Mouse (Mus musculus) neural tube, embryonic 14.5 days (tissue): ENCODE results near the gene Fzd2. TPM values are rescaled to one million over a fixed set of nuclear protein-coding genes. Genes with fewer than 3 reads are reported as not detected.
"Not testable (repeated sequence)": the region's sequence is repeated elsewhere in the genome, so short reads cannot be mapped to it uniquely, and the experiment has no call there.

Experiments used
- ATAC-seq: fragments of 200-750 bp; cut with Nextera tagmentation; 2 replicates; pipeline ENCODE4 v1.8.0; 2017; ENCODE audit warnings: low read depth, mild to moderate bottlenecking, moderate TSS enrichment, moderate library complexity
- H3K27ac ChIP-seq: fragments of 300-500 bp; sonication (generic); 2 replicates; pipeline ENCODE4 v1.5.1; 2014; ENCODE audit warnings: low read depth, mild to moderate bottlenecking, control low read depth, low read length, moderate library complexity, mixed read lengths
- H3K27me3 ChIP-seq: fragments of 300-500 bp; sonication (generic); 2 replicates; pipeline ENCODE4 v1.6.1; 2014; ENCODE audit warnings: low read length; ENCODE audit not compliant: control insufficient read depth, insufficient read depth
- H3K36me3 ChIP-seq: fragments of 300-500 bp; sonication (generic); 2 replicates; pipeline ENCODE4 v1.6.1; 2014; ENCODE audit warnings: low read length, mixed read lengths; ENCODE audit not compliant: control insufficient read depth, insufficient read depth
- H3K4me1 ChIP-seq: fragments of 300-500 bp; sonication (generic); 2 replicates; pipeline ENCODE4 v1.6.1; 2014; ENCODE audit warnings: low read length; ENCODE audit not compliant: control insufficient read depth, insufficient read depth
- H3K4me2 ChIP-seq: fragments of 300-500 bp; sonication (generic); 2 replicates; pipeline ENCODE4 v1.6.1; 2014; ENCODE audit warnings: mild to moderate bottlenecking, low read depth, low read length, control low read depth
- H3K4me3 ChIP-seq: fragments of 300-500 bp; sonication (generic); 2 replicates; pipeline ENCODE4 v1.5.1; 2014; ENCODE audit warnings: low read depth, low read length, control low read depth, mixed read lengths
- H3K9ac ChIP-seq: fragments of 300-500 bp; sonication (generic); replicated peaks from 2 replicates; pipeline ENCODE4 v1.6.1; 2014; ENCODE audit warnings: low read depth, mild to moderate bottlenecking, control low read depth, low read length, mixed read lengths
- H3K9me3 ChIP-seq: fragments of 300-500 bp; sonication (generic); 2 replicates; pipeline ENCODE4 v1.6.1; 2016; ENCODE audit warnings: low read length; ENCODE audit not compliant: control insufficient read depth
- WGBS: fragments of 180-500 bp; shearing (Covaris S2); extraction: QIAGEN DNeasy Blood & Tissue Kit; methylation state at CpG from one replicate; pipeline ENCODE4 v1.1.7; 2014; 5-methylcytosine and 5-hydroxymethylcytosine counted together
- polyA plus RNA-seq: library from polyadenylated mRNA; unstranded; fragments of >200 nt; fragmentation: Nextera tagmentation; extraction: Ambion mirVana; gene quantifications from 2 replicates; pipeline ENCODE4 v1.2.1, GENCODE M21; 2014

The Fzd2 gene
- polyA plus RNA-seq, 1 experiment from 2014 or later = 6.5 TPM

DNA sequence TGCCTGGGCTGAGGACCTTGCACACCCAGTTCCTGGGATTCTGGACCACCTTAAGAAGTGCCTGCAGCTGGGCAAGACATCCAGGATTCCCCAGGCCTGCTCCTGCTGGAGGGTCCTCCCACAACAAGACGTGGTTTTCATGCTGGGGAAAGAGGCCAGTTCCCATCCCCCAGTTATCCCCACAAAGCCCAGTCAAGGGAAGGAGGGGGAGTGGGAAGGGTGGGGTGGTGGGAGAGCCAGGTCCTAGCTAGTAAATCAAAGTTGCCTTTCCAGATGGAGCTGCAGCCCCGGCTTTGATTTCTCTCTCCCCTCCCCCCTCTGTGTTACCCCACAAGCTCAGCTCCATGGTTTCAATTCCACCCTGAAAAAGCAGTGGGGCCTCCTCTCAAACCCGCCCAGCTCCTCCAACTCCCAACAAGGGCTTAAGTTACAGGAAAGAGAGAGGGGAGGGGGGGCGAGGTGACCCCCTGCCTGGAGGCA lies 8.8 kb upstream of the Fzd2 start:
- H3K9me3 ChIP-seq = no peaks in the 10 kb centered on the region
- H3K27ac ChIP-seq = peak overlapping the region; percentile 34; the same call in 1 of the 2 replicates
- H3K36me3 ChIP-seq = no peaks in the 10 kb centered on the region
- 0 out of 2 replicates have a peak overlapping the region, but pooled peaks have one; percentile 7 for H3K9ac ChIP-seq
- H3K4me2 ChIP-seq = no peak overlapping the region
- ATAC-seq = peak; percentile 68; the same call in 1 of the 2 replicates
- WGBS = 2% methylated on average over 4 of the region's 4 CpGs
- no peaks in the 10 kb centered on the region for H3K4me1 ChIP-seq
- no peaks in the 10 kb centered on the region for H3K27me3 ChIP-seq
- no peak overlapping the region for H3K4me3 ChIP-seq

DNA sequence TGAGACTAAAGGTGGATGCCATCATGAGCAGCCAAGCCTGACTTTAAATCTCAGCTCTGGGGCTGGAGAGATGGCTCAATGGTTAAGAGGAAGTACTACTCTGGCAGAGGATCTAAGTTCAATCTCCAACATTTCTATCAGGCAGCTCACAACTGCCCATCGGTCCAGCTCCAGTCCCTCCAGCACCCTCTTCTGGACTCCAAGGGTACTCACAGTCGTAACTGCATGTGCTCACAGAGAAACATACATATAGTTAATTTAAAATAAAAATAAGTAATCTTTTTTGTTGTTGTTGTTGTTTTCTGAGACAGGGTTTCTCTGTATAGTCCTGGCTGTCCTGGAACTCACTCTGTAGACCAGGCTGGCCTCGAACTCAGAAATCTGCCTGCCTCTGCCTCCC lies 4.3 kb upstream of the Fzd2 start:
- Histone ChIP-seq H3K9me3 (no peaks in the 10 kb centered on the region), H3K27me3 (no peaks in the 10 kb centered on the region)
- 87% methylated on average over 3 of the region's 3 CpGs for WGBS

DNA sequence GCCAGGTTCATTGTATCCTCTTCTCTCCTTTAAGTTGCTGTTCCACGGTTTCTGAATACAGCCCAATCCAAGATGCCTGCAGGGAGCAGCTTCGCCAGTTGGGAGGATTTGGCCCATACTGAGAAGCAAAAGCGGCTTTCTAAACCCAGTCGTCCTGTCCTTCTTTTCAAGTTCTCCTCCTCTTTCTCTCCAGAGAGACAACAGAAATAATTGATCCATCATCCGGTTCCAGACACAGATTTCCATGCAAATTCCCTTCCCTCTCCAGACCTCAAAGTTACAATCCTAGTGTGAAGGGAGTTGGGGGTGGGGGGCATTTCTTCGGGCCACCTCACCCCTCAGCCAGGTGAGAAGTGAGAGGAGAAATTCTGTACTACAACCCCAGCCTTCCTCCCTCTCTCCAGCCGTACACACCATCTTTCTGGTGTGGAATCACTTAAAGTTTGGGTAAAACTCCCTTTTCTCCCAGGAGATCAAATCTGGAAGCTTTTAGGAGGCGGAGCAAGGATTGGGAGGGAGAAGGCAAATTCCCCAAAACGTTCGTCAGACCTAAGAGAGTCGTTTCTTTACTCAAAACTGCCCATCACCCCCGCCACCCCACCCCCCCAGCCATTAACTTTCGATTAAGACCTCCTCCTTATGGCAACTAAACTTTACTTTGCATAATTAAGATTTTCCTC lies 1.2 kb upstream of the Fzd2 start:
- Histone ChIP-seq H3K27me3 (no peaks in the 10 kb centered on the region), H3K4me2 (peak overlapping the region; percentile 82), H3K9ac (peak overlapping the region; percentile 54), H3K9me3 (no peaks in the 10 kb centered on the region), H3K27ac (peak overlapping the region; percentile 88), H3K36me3 (no peaks in the 10 kb centered on the region), H3K4me3 (peak overlapping the region; percentile 64), H3K4me1 (peaks cover 3% of the 10 kb centered on the region; the same call in 1 of the 2 replicates)
- WGBS = 2% methylated on average over 13 of the region's 13 CpGs
- no peak for ATAC-seq

More for the DNA sequence above, 4.3 kb upstream of the Fzd2 start:
- Histone ChIP-seq H3K36me3 (no peaks in the 10 kb centered on the region), H3K4me1 (no peaks in the 10 kb centered on the region), H3K27ac (no peak overlapping the region), H3K9ac (no peak overlapping the region), H3K4me3 (no peak overlapping the region), H3K4me2 (no peak overlapping the region)
- no peak for ATAC-seq

DNA sequence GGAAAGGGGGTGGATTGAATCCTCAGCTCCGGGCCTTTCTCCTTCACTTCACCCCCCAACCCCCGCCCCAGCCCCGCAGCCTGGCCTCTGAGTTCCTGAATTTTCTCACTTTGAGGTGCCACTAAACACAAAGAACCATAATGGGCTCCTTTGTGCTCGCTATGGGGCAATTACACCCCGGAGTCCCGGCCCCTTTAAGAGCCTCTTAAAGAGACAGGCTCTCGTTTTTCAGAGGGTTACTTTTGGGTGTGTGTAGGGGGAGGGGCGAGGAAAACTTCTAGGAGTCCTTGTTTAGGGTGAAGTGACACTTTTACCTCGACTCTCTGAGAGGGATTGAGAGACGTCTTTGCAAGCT lies 723 bp upstream of the Fzd2 start:
- peak overlapping the region; percentile 54 for H3K9ac ChIP-seq
- H3K27ac ChIP-seq = peak overlapping the region; percentile 88
- H3K4me2 ChIP-seq = peak overlapping the region; percentile 82
- H3K36me3 ChIP-seq = no peaks in the 10 kb centered on the region
- H3K4me3 ChIP-seq = peak overlapping the region; percentile 64
- H3K9me3 ChIP-seq = no peaks in the 10 kb centered on the region
- H3K27me3 ChIP-seq = no peaks in the 10 kb centered on the region
- H3K4me1 ChIP-seq = peaks cover 3% of the 10 kb centered on the region; the same call in 1 of the 2 replicates
- 0% methylated on average over 10 of the region's 10 CpGs for WGBS
- ATAC-seq = peak; percentile 65

DNA sequence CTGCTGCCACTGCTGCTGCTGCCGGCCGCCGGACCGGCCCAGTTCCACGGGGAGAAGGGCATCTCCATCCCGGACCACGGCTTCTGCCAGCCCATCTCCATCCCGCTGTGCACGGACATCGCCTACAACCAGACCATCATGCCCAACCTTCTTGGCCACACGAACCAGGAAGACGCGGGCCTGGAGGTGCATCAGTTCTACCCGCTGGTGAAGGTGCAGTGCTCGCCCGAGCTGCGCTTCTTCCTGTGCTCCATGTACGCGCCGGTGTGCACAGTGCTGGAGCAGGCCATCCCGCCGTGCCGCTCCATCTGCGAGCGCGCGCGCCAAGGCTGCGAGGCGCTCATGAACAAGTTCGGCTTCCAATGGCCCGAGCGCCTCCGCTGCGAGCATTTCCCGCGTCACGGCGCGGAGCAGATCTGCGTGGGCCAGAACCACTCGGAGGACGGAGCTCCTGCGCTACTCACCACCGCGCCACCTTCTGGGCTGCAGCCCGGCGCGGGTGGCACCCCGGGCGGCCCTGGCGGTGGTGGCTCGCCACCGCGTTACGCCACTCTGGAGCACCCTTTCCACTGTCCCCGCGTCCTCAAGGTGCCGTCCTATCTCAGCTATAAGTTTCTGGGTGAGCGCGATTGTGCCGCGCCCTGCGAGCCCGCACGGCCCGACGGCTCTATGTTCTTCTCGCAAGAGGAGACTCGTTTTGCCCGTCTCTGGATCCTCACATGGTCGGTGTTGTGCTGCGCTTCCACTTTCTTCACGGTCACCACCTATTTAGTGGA lies 769 bp downstream of the Fzd2 start:
- peak overlapping the region; percentile 64 for H3K4me3 ChIP-seq
- WGBS = under 1% methylated on average over 74 of the region's 74 CpGs
- no peaks in the 10 kb centered on the region for H3K9me3 ChIP-seq
- peak overlapping the region; percentile 88 for H3K27ac ChIP-seq
- peaks cover 3% of the 10 kb centered on the region; the same call in 1 of the 2 replicates for H3K4me1 ChIP-seq
- H3K27me3 ChIP-seq = no peaks in the 10 kb centered on the region
- peak overlapping the region; percentile 77 for H3K9ac ChIP-seq
- no peaks in the 10 kb centered on the region for H3K36me3 ChIP-seq
- peak; percentile 42 for ATAC-seq
- H3K4me2 ChIP-seq = peak overlapping the region; percentile 82

DNA sequence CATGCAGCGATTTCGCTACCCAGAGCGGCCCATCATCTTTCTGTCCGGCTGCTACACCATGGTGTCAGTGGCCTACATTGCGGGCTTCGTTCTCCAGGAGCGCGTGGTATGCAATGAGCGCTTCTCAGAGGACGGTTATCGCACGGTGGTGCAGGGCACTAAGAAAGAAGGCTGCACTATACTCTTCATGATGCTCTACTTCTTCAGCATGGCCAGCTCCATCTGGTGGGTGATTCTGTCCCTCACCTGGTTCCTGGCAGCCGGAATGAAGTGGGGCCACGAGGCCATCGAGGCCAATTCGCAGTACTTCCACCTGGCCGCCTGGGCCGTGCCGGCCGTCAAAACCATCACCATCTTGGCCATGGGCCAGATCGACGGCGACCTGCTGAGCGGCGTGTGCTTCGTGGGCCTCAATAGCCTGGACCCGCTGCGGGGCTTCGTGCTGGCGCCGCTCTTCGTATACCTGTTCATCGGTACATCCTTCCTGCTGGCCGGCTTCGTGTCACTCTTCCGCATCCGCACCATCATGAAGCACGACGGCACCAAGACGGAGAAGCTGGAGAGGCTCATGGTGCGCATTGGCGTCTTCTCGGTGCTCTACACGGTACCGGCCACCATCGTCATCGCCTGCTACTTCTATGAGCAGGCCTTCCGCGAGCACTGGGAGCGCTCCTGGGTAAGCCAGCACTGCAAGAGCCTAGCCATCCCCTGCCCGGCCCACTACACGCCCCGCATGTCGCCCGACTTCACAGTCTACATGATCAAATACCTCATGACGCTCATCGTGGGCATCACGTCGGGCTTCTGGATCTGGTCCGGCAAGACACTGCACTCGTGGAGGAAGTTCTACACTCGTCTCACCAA lies 1.6 kb downstream of the Fzd2 start:
- Histone ChIP-seq H3K9ac (peak overlapping the region; percentile 77), H3K27me3 (no peaks in the 10 kb centered on the region), H3K4me1 (peaks cover 3% of the 10 kb centered on the region; the same call in 1 of the 2 replicates), H3K4me3 (peak overlapping the region; percentile 64), H3K27ac (peak overlapping the region; percentile 88), H3K9me3 (no peaks in the 10 kb centered on the region), H3K36me3 (no peaks in the 10 kb centered on the region), H3K4me2 (peak overlapping the region; percentile 82)
- under 1% methylated on average over 62 of the region's 62 CpGs for WGBS
- ATAC-seq = no peak

DNA sequence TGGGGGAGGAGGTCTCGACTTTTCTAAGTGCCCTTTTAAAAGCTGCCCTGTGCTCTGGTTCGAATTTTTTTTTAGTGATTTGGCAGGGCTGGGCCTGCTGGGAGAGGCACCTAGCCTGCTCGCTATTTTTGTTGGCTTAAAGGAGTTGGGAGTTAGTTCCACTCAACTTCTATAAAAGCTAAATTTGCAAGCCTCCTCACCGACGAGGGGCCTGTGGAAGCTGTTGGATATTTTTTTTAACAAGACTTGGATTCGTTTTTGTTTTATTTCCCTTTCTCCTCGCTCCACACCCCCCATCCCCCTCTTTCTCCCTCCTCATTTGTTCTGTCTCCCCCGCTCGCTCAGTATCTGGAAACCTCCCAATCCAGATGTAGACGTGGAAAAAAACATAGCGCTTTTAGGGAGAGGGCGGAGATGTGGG lies 2.6 kb downstream of the Fzd2 start:
- H3K4me3 ChIP-seq = peak overlapping the region; percentile 64
- H3K9me3 ChIP-seq = no peaks in the 10 kb centered on the region
- peaks cover 3% of the 10 kb centered on the region; the same call in 1 of the 2 replicates for H3K4me1 ChIP-seq
- H3K4me2 ChIP-seq = peak overlapping the region; percentile 82
- ATAC-seq = no peak
- H3K9ac ChIP-seq = peak overlapping the region; percentile 46
- H3K27me3 ChIP-seq = no peaks in the 10 kb centered on the region
- H3K36me3 ChIP-seq = no peaks in the 10 kb centered on the region
- under 1% methylated on average over 12 of the region's 12 CpGs for whole genome bisulfite sequencing
- H3K27ac ChIP-seq = no peak overlapping the region

DNA sequence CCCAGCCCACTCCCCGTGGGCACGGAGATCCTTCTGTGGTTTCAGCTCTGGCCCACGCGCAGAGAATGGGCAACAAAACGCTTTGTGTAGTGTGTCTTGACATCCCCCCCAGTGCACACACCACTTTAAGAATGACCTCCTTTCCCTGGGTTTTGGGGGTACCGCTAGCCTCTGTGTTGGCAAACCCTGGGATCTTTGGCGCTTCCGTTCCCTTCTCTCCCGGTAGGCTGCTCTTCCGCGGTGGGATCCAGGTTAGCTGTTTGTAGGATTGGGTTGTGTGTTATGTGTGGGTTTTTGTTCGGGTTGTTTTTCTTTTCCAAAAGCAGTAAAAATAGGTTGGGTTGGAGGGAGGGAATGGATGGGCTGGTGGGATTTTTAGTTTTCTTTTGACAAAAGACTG lies 3.0 kb downstream of the Fzd2 start:
- Histone ChIP-seq H3K4me2 (peak overlapping the region; percentile 82), H3K9ac (peak overlapping the region; percentile 46), H3K4me3 (peak overlapping the region; percentile 64)
- H3K27ac ChIP-seq, H3K27me3 ChIP-seq, H3K36me3 ChIP-seq, H3K4me1 ChIP-seq, H3K9me3 ChIP-seq, ATAC-seq: not testable (repeated sequence)
- WGBS = 0% methylated on average over 12 of the region's 12 CpGs
